Mouse (Mus musculus): Measurements from ENCODE around the gene App. TPM values are rescaled to one million over a fixed set of nuclear protein-coding genes. Genes with fewer than 3 reads are reported as not detected.

The App gene
- polyA plus RNA-seq, 1 experiment from 2014 or later = 157 TPM

GRCm38 (mm10) chr16:85019273-85019672 is 154.3 kb downstream of the App start:
- no peak; the same call in 1 of the 2 replicates for ATAC-seq (ENCODE audit: low FRiP score)
- H3K4me3 ChIP-seq (ENCODE audit: low read depth, low read length) = no peak overlapping the region
- H3K27ac ChIP-seq (ENCODE audit: low read depth, low read length) = peak overlapping the region; percentile 32; the same call in 1 of the 2 replicates
- WGBS = 83% methylated on average over 5 of the region's 5 CpGs
- no peaks in the 10 kb centered on the region for H3K27me3 ChIP-seq (ENCODE audit: control insufficient read depth, insufficient read depth, low read length)
- no peak overlapping the region for H3K9ac ChIP-seq (ENCODE audit: low read length)
- peaks cover 2% of the 10 kb centered on the region; the same call in 1 of the 2 replicates for H3K36me3 ChIP-seq (ENCODE audit: control insufficient read depth, insufficient read depth, low read length)
- no peak overlapping the region for H3K4me2 ChIP-seq
- no peaks in the 10 kb centered on the region; the same call in 1 of the 2 replicates for H3K4me1 ChIP-seq (ENCODE audit: control insufficient read depth, insufficient read depth, low read length)
- no peak for DNase-seq (ENCODE audit: low spot score, missing footprints)
- H3K9me3 ChIP-seq (ENCODE audit: control insufficient read depth, low read length) = no peaks in the 10 kb centered on the region

GRCm38 (mm10) chr16:85017845-85018244 is 155.7 kb downstream of the App start:
- Histone ChIP-seq H3K27me3 (ENCODE audit: control insufficient read depth, insufficient read depth, low read length) (no peaks in the 10 kb centered on the region), H3K36me3 (ENCODE audit: control insufficient read depth, insufficient read depth, low read length) (peaks cover 11% of the 10 kb centered on the region), H3K27ac (ENCODE audit: low read depth, low read length) (no peak overlapping the region), H3K9ac (ENCODE audit: low read length) (no peak overlapping the region), H3K4me2 (no peak overlapping the region), H3K4me1 (ENCODE audit: control insufficient read depth, insufficient read depth, low read length) (no peaks in the 10 kb centered on the region; the same call in 1 of the 2 replicates), H3K4me3 (ENCODE audit: low read depth, low read length) (no peak overlapping the region), H3K9me3 (ENCODE audit: control insufficient read depth, low read length) (no peaks in the 10 kb centered on the region)
- DNase-seq (ENCODE audit: low spot score, missing footprints) (no peak), ATAC-seq (ENCODE audit: low FRiP score) (peak; percentile 73)
- WGBS = 77% methylated on average over 7 of the region's 7 CpGs

- H3K9me3 ChIP-seq (ENCODE audit: control insufficient read depth, low read length) = no peaks in the 10 kb centered on the region
- H3K36me3 ChIP-seq (ENCODE audit: control insufficient read depth, insufficient read depth, low read length) = peaks cover 14% of the 10 kb centered on the region
- WGBS = 93% methylated on average over 3 of the region's 3 CpGs
Observed at GRCm38 (mm10) chr16:85012695-85013094, 160.9 kb downstream of the App start.

GRCm38 (mm10) chr16:85012172-85012571 is 161.4 kb downstream of the App start:
- DNase-seq (ENCODE audit: low spot score, missing footprints) = no peak
- H3K27ac ChIP-seq (ENCODE audit: low read depth, low read length) = no peak overlapping the region
- H3K4me2 ChIP-seq = no peak overlapping the region
- no peaks in the 10 kb centered on the region for H3K9me3 ChIP-seq (ENCODE audit: control insufficient read depth, low read length)
- H3K4me3 ChIP-seq (ENCODE audit: low read depth, low read length) = no peak overlapping the region
- ATAC-seq (ENCODE audit: low FRiP score) = no peak
- no peaks in the 10 kb centered on the region for H3K27me3 ChIP-seq (ENCODE audit: control insufficient read depth, insufficient read depth, low read length)
- H3K4me1 ChIP-seq (ENCODE audit: control insufficient read depth, insufficient read depth, low read length) = no peaks in the 10 kb centered on the region
- 94% methylated on average over 5 of the region's 5 CpGs for whole genome bisulfite sequencing
- H3K9ac ChIP-seq (ENCODE audit: low read length) = no peak overlapping the region
- H3K36me3 ChIP-seq (ENCODE audit: control insufficient read depth, insufficient read depth, low read length) = peaks cover 14% of the 10 kb centered on the region

More at GRCm38 (mm10) chr16:85012695-85013094, 160.9 kb downstream of the App start:
- H3K4me2 ChIP-seq = no peak overlapping the region
- no peak overlapping the region for H3K9ac ChIP-seq (ENCODE audit: low read length)
- H3K4me1 ChIP-seq (ENCODE audit: control insufficient read depth, insufficient read depth, low read length) = no peaks in the 10 kb centered on the region
- H3K27me3 ChIP-seq (ENCODE audit: control insufficient read depth, insufficient read depth, low read length) = no peaks in the 10 kb centered on the region
- no peak for DNase-seq (ENCODE audit: low spot score, missing footprints)
- no peak for ATAC-seq (ENCODE audit: low FRiP score)
- no peak overlapping the region for H3K27ac ChIP-seq (ENCODE audit: low read depth, low read length)
- no peak overlapping the region for H3K4me3 ChIP-seq (ENCODE audit: low read depth, low read length)

- Histone ChIP-seq H3K27ac (ENCODE audit: low read depth, low read length) (no peak overlapping the region), H3K36me3 (ENCODE audit: control insufficient read depth, insufficient read depth, low read length) (peaks cover 14% of the 10 kb centered on the region), H3K4me1 (ENCODE audit: control insufficient read depth, insufficient read depth, low read length) (no peaks in the 10 kb centered on the region), H3K27me3 (ENCODE audit: control insufficient read depth, insufficient read depth, low read length) (no peaks in the 10 kb centered on the region), H3K4me2 (no peak overlapping the region), H3K9ac (ENCODE audit: low read length) (no peak overlapping the region), H3K4me3 (ENCODE audit: low read depth, low read length) (no peak overlapping the region), H3K9me3 (ENCODE audit: control insufficient read depth, low read length) (no peaks in the 10 kb centered on the region)
- no peak for DNase-seq (ENCODE audit: low spot score, missing footprints)
- 87% methylated on average over 2 of the region's 2 CpGs for whole genome bisulfite sequencing
- ATAC-seq (ENCODE audit: low FRiP score) = no peak
Observed at GRCm38 (mm10) chr16:85010651-85011050, 162.9 kb downstream of the App start.

GRCm38 (mm10) chr16:85008866-85009645 is 164.5 kb downstream of the App start:
- H3K27ac ChIP-seq (ENCODE audit: low read depth, low read length) = no peak overlapping the region
- no peaks in the 10 kb centered on the region for H3K4me1 ChIP-seq (ENCODE audit: control insufficient read depth, insufficient read depth, low read length)
- no peaks in the 10 kb centered on the region for H3K9me3 ChIP-seq (ENCODE audit: control insufficient read depth, low read length)
- no peak overlapping the region for H3K4me3 ChIP-seq (ENCODE audit: low read depth, low read length)
- peaks cover 9% of the 10 kb centered on the region for H3K36me3 ChIP-seq (ENCODE audit: control insufficient read depth, insufficient read depth, low read length)
- no peak overlapping the region for H3K9ac ChIP-seq (ENCODE audit: low read length)
- no peaks in the 10 kb centered on the region for H3K27me3 ChIP-seq (ENCODE audit: control insufficient read depth, insufficient read depth, low read length)
- no peak overlapping the region for H3K4me2 ChIP-seq
- ATAC-seq (ENCODE audit: low FRiP score) (no peak), DNase-seq (ENCODE audit: low spot score, missing footprints) (no peak)
- WGBS = 63% methylated on average over 9 of the region's 9 CpGs

- Histone ChIP-seq H3K4me3 (ENCODE audit: low read depth, low read length) (no peak overlapping the region), H3K4me1 (ENCODE audit: control insufficient read depth, insufficient read depth, low read length) (no peaks in the 10 kb centered on the region), H3K4me2 (no peak overlapping the region), H3K9ac (ENCODE audit: low read length) (no peak overlapping the region), H3K36me3 (ENCODE audit: control insufficient read depth, insufficient read depth, low read length) (peaks cover 5% of the 10 kb centered on the region; the same call in 1 of the 2 replicates), H3K27ac (ENCODE audit: low read depth, low read length) (no peak overlapping the region), H3K9me3 (ENCODE audit: control insufficient read depth, low read length) (no peaks in the 10 kb centered on the region; the same call in 1 of the 2 replicates), H3K27me3 (ENCODE audit: control insufficient read depth, insufficient read depth, low read length) (no peaks in the 10 kb centered on the region)
- DNase-seq (ENCODE audit: low spot score, missing footprints) (no peak), ATAC-seq (ENCODE audit: low FRiP score) (no peak)
- WGBS = 91% methylated on average over 5 of the region's 5 CpGs
Observed at GRCm38 (mm10) chr16:85001939-85002556, 171.5 kb downstream of the App start.

- Histone ChIP-seq H3K36me3 (ENCODE audit: control insufficient read depth, insufficient read depth, low read length) (peaks cover 5% of the 10 kb centered on the region; the same call in 1 of the 2 replicates), H3K4me1 (ENCODE audit: control insufficient read depth, insufficient read depth, low read length) (no peaks in the 10 kb centered on the region), H3K4me2 (no peak overlapping the region), H3K4me3 (ENCODE audit: low read depth, low read length) (no peak overlapping the region), H3K9me3 (ENCODE audit: control insufficient read depth, low read length) (no peaks in the 10 kb centered on the region; the same call in 1 of the 2 replicates), H3K27ac (ENCODE audit: low read depth, low read length) (no peak overlapping the region), H3K9ac (ENCODE audit: low read length) (no peak overlapping the region), H3K27me3 (ENCODE audit: control insufficient read depth, insufficient read depth, low read length) (no peaks in the 10 kb centered on the region)
- 88% methylated on average over 7 of the region's 7 CpGs for WGBS
- DNase-seq (ENCODE audit: low spot score, missing footprints) = no peak
- no peak for ATAC-seq (ENCODE audit: low FRiP score)
Observed at GRCm38 (mm10) chr16:85000304-85000703, 173.3 kb downstream of the App start.

GRCm38 (mm10) chr16:84997551-84997950 is 176.0 kb downstream of the App start:
- 96% methylated on average over 3 of the region's 3 CpGs for WGBS
- no peak for DNase-seq (ENCODE audit: low spot score, missing footprints)
- H3K4me3 ChIP-seq (ENCODE audit: low read depth, low read length) = no peak overlapping the region
- ATAC-seq (ENCODE audit: low FRiP score) = no peak
- peaks cover 5% of the 10 kb centered on the region; the same call in 1 of the 2 replicates for H3K36me3 ChIP-seq (ENCODE audit: control insufficient read depth, insufficient read depth, low read length)
- no peak overlapping the region for H3K9ac ChIP-seq (ENCODE audit: low read length)
- no peaks in the 10 kb centered on the region for H3K4me1 ChIP-seq (ENCODE audit: control insufficient read depth, insufficient read depth, low read length)
- H3K9me3 ChIP-seq (ENCODE audit: control insufficient read depth, low read length) = no peaks in the 10 kb centered on the region; the same call in 1 of the 2 replicates
- no peak overlapping the region for H3K27ac ChIP-seq (ENCODE audit: low read depth, low read length)
- no peaks in the 10 kb centered on the region for H3K27me3 ChIP-seq (ENCODE audit: control insufficient read depth, insufficient read depth, low read length)
- no peak overlapping the region for H3K4me2 ChIP-seq
